Mouse (Mus musculus) ovary, postnatal 14 days (tissue): ENCODE data around the gene Hs3st5.
"Not testable (repeated sequence)": the region's sequence is repeated elsewhere in the genome, so short reads cannot be mapped to it uniquely, and the experiment has no call there.

Experiments
- DNase-seq: peaks from one replicate; pipeline ENCODE4 v3.0.0; 2022; ENCODE audit warnings: low spot score

Hs3st5 gene

GRCm38 (mm10) chr10:36557673-36558072, 51.1 kb downstream of the Hs3st5 start:
- no peak for DNase-seq

GRCm38 (mm10) chr10:36558736-36559135, 52.1 kb downstream of the Hs3st5 start:
- DNase-seq: no peak

GRCm38 (mm10) chr10:36567258-36567657, 60.6 kb downstream of the Hs3st5 start:
- DNase-seq: no peak

GRCm38 (mm10) chr10:36572540-36572939, 65.9 kb downstream of the Hs3st5 start:
- DNase-seq: no peak

- DNase-seq: no peak
Observed at GRCm38 (mm10) chr10:36578375-36579145, 71.9 kb downstream of the Hs3st5 start.

GRCm38 (mm10) chr10:36610400-36610799, 103.8 kb downstream of the Hs3st5 start:
- DNase-seq: no peak

- not testable (repeated sequence) for DNase-seq
Observed at GRCm38 (mm10) chr10:36611415-36611814, 104.8 kb downstream of the Hs3st5 start.

GRCm38 (mm10) chr10:36623037-36623436, 116.4 kb downstream of the Hs3st5 start:
- no peak for DNase-seq

- DNase-seq: no peak
Observed at GRCm38 (mm10) chr10:36627952-36628351, 121.3 kb downstream of the Hs3st5 start.

- no peak for DNase-seq
Observed at GRCm38 (mm10) chr10:36631746-36632145, 125.1 kb downstream of the Hs3st5 start.

GRCm38 (mm10) chr10:36650653-36651052, 144.0 kb downstream of the Hs3st5 start:
- DNase-seq: no peak

- no peak for DNase-seq
Observed at GRCm38 (mm10) chr10:36713974-36714373, 207.4 kb downstream of the Hs3st5 start.

GRCm38 (mm10) chr10:36726239-36726638, 219.6 kb downstream of the Hs3st5 start:
- no peak for DNase-seq

- DNase-seq: no peak
Observed at GRCm38 (mm10) chr10:36729361-36730098, 222.9 kb downstream of the Hs3st5 start.

- no peak for DNase-seq
Observed at GRCm38 (mm10) chr10:36739375-36739774, 232.8 kb downstream of the Hs3st5 start.

- no peak for DNase-seq
Observed at GRCm38 (mm10) chr10:36750021-36750420, 243.4 kb downstream of the Hs3st5 start.

- DNase-seq: no peak
Observed at GRCm38 (mm10) chr10:36754471-36754870, 247.9 kb downstream of the Hs3st5 start.

- no peak for DNase-seq
Observed at GRCm38 (mm10) chr10:36773595-36773994, 267.0 kb downstream of the Hs3st5 start.

GRCm38 (mm10) chr10:36774898-36775297, 268.3 kb downstream of the Hs3st5 start:
- no peak for DNase-seq

- no peak for DNase-seq
Observed at GRCm38 (mm10) chr10:36781641-36782040, 275.0 kb downstream of the Hs3st5 start.

- DNase-seq: no peak
Observed at GRCm38 (mm10) chr10:36786970-36787369, 280.4 kb downstream of the Hs3st5 start.

- no peak for DNase-seq
Observed at GRCm38 (mm10) chr10:36791771-36792170, 285.2 kb downstream of the Hs3st5 start.

- no peak for DNase-seq
Observed at GRCm38 (mm10) chr10:36795311-36795710, 288.7 kb downstream of the Hs3st5 start.
